Mouse (Mus musculus): ENCODE data around the gene Hps5.

- TF ChIP-seq POLR2A (IDR thresholded peaks at IDR 0.05; ENCODE audit: low read depth, low read length) (no peak), POLR2AphosphoS2 (IDR thresholded peaks at IDR 0.05; ENCODE audit: low read depth, low read length) (no peak), CHD2 (IDR thresholded peaks at IDR 0.05; ENCODE audit: low read length) (no peak), KAT2A (IDR thresholded peaks at IDR 0.05; ENCODE audit: insufficient replicate concordance, low read length) (no peak), NRF1 (IDR thresholded peaks at IDR 0.05; ENCODE audit: low read depth, low read length) (no peak), CTCF (conservative IDR thresholded peaks at IDR 0.05 in 1 of 2, IDR thresholded peaks at IDR 0.05 in 1 of 2; ENCODE audit: low read depth in 2 of 2, low read length in 2 of 2) (no peak), ETS1 (conservative IDR thresholded peaks at IDR 0.05; ENCODE audit: low read depth, low read length) (no peak), JUN (IDR thresholded peaks at IDR 0.05; ENCODE audit: insufficient read depth, low read depth, low read length) (no peak), ELF1 (IDR thresholded peaks at IDR 0.05; ENCODE audit: low read depth, low read length) (no peak), TBP (conservative IDR thresholded peaks at IDR 0.05; ENCODE audit: low read depth, low read length) (no peak), SMC3 (IDR thresholded peaks at IDR 0.05; ENCODE audit: low read depth, low read length) (no peak), MAX (IDR thresholded peaks at IDR 0.05; ENCODE audit: low read length) (no peak)
Observed at GRCm38 (mm10) chr7:46814012-46814411, 18.1 kb upstream of the Hps5 start.
